Mouse (Mus musculus) thymus, adult 2 months (tissue): Measurements from ENCODE around the gene Sbsn. TPM values are rescaled to one million over a fixed set of nuclear protein-coding genes. Genes with fewer than 3 reads are reported as not detected.

ENCODE experiments used
- DNase-seq: peaks from one replicate; pipeline ENCODE4 v3.0.0; 2021
- H3K27ac ChIP-seq: fragments of 200-500 bp; 2 replicates; pipeline ENCODE4 v1.5.1; 2012; ENCODE audit warnings: low read length, control low read depth; ENCODE audit not compliant: control insufficient read depth, insufficient read depth
- H3K27me3 ChIP-seq: fragments of 200-500 bp; 2 replicates; pipeline ENCODE4 v1.6.1; 2012; ENCODE audit warnings: mild to moderate bottlenecking, low read length, moderate library complexity, mixed read lengths; ENCODE audit not compliant: control insufficient read depth, insufficient read depth
- H3K36me3 ChIP-seq: fragments of 200-500 bp; 2 replicates; pipeline ENCODE4 v1.6.1; 2012; ENCODE audit warnings: mild to moderate bottlenecking, low read length, moderate library complexity; ENCODE audit not compliant: control insufficient read depth, insufficient read depth
- H3K4me1 ChIP-seq: fragments of 200-500 bp; replicated peaks from 2 replicates; pipeline ENCODE4 v1.6.1; 2012; ENCODE audit warnings: low read length; ENCODE audit not compliant: control insufficient read depth, insufficient read depth
- H3K4me3 ChIP-seq: fragments of 200-500 bp; 2 replicates; pipeline ENCODE4 v1.5.1; 2012; ENCODE audit warnings: mild to moderate bottlenecking, low read length, control low read depth, moderate library complexity; ENCODE audit not compliant: control insufficient read depth, insufficient read depth
- CTCF ChIP-seq: fragments of 200-500 bp; IDR thresholded peaks from 2 replicates; pipeline ENCODE4 v1.5.1; 2012; ENCODE audit warnings: mild to moderate bottlenecking, control low read depth, low read length, moderate library complexity, borderline replicate concordance; ENCODE audit not compliant: control insufficient read depth, poor library complexity, insufficient read depth; ENCODE audit errors: extremely low read depth
- POLR2A ChIP-seq: fragments of 200-500 bp; IDR thresholded peaks from 2 replicates; pipeline ENCODE4 v1.6.1; 2012; ENCODE audit warnings: mild to moderate bottlenecking, low read length, control low read depth, moderate library complexity; ENCODE audit not compliant: control insufficient read depth, poor library complexity, insufficient read depth; ENCODE audit errors: extremely low read depth
- whole genome bisulfite sequencing: fragments of 180-500 bp; shearing (Covaris S2); methylation state at CpG from one replicate; pipeline ENCODE4 v1.1.7; 2018; 5-methylcytosine and 5-hydroxymethylcytosine counted together
- polyA plus RNA-seq: library from polyadenylated mRNA; depleted of rRNA; stranded (reverse); fragments of >200 nt; gene quantifications from 2 replicates; pipeline ENCODE4 v1.2.3, GENCODE M21; 2012

Sbsn gene
- polyA plus RNA-seq, 1 experiment = 3.4 TPM

DNA sequence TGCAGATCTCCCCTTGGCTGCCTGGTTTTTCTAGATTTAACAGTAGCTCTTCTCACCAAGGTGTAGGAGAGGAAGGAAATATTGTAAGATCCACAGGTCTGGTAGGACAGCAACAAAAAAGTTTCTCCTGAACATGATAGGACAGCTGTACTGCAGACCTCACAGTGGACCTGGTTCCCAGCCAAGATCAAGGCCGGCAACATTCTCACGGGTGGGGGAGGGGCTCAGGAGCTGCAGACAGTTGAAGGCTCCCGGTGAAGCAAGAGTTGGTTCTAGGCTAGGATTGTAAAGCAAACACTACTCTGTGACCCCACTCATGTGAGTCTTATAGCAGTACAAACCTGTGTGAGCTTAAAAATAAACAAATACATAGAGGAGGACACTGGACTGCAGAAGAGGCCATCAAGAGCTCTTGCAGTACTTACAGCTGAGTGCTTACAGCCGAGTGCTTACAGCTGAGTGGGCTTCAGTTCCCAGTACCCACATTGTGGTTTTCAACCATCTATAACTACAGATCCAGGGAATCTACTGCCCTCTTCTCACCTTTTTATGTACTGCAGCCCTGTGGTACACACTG lies 7.2 kb upstream of the Sbsn start:
- H3K4me1 ChIP-seq = no peaks in the 10 kb centered on the region
- no peaks in the 10 kb centered on the region for H3K27me3 ChIP-seq
- H3K36me3 ChIP-seq = no peaks in the 10 kb centered on the region
- no peak overlapping the region for H3K4me3 ChIP-seq
- DNase-seq = no peak
- no peak overlapping the region for H3K27ac ChIP-seq
- TF ChIP-seq POLR2A = no peak
- TF ChIP-seq CTCF = no peak
- 52% methylated on average over 4 of the region's 4 CpGs for WGBS

DNA sequence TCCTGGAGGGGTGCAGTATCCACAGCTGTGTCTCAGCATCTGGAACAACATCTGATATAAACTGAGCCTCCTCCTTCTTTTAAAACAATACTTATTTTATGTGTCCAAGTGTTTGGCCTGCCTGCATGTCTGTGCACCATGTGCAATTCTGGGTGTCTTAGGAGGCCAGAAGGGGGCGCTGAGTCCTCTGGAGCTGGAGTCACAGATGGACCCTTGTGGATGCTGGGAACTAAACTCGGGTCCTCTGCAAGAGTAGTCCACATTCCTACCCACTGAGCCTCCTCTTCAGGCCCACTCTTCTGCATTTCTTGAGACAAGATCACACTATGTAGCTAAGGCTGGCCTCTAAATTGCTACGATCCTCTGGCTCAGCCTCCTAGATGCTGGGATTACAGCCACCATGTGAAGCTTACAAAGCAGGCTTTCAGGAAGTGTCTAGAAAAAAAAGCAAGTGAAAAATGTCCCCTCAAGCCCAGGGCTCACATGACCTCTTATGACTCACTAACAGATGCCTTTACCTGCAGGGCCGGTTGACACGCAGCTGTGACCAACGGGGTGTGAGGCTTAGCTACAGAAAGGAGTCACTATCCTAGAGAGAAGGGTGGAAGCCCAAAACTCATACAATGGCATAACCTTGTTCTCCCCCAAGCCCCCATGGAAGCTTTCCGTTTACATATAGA lies 3.6 kb upstream of the Sbsn start:
- no peak for DNase-seq
- H3K27ac ChIP-seq = no peak overlapping the region
- TF ChIP-seq POLR2A = no peak
- TF ChIP-seq CTCF = no peak
- no peak overlapping the region for H3K4me3 ChIP-seq
- H3K36me3 ChIP-seq = no peaks in the 10 kb centered on the region
- H3K4me1 ChIP-seq = no peaks in the 10 kb centered on the region
- 92% methylated on average over 7 of the region's 7 CpGs for WGBS
- no peaks in the 10 kb centered on the region for H3K27me3 ChIP-seq

DNA sequence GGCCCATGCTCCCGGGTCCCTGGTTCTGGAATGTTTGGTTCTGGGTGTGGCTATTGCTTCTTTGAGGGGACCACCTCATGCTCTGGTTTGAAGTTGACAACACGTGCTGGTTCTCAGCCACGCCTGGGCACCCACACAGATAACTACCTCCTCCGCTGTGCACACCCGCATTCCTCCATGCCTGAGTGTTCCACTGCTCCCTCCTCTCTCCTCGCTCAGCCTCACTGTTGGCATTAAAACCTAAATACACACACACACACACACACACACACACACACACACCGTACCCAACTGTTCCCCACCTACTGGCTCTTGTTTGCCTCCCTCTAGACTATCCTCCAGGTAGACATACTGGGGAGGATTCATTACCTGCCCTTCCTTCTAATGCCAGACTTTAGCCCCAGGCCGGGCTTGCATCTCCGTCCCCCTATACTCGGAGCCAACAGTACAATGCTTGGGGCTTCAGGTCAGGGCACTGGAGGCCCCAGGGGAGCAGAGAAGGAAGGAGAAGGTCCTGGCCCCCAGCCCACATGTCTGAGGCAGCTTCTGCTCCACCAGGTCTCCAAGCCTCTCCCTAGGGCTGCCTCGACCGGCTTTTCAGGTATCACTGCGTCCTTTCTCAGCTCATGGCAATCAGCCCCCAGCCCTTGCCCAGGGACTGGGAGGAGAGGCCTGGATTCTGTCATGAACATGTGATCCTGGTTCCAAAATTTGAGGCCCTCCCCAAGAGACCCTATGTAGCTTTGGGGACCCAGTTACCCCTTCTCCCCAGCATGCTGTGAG lies 1.3 kb upstream of the Sbsn start:
- 98% methylated on average over 13 of the region's 13 CpGs for WGBS
- Histone ChIP-seq H3K36me3 (no peaks in the 10 kb centered on the region), H3K4me1 (no peaks in the 10 kb centered on the region), H3K4me3 (no peak overlapping the region), H3K27ac (no peak overlapping the region), H3K27me3 (no peaks in the 10 kb centered on the region)
- DNase-seq = no peak
- TF ChIP-seq POLR2A (no peak), CTCF (no peak)

DNA sequence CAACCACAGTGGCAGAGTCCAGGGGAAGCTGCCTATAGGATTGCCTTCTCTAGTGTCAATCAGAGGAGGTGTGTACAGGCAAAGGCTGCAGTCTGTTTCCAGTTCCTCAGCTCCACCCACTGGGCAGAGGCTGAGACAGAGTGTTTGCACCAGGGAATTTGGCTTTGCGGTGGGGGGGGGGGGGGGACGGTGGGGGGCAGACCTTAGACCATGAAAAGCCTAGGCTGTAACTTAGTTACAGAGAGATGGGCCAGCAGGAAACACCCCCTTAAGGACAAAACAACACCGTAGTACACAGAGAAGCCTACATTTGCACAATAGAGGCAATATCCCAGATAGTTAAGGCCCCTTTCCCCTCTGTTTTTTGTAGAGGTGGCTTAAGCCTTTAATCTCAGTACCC lies 5.7 kb downstream of the Sbsn start:
- TF ChIP-seq CTCF (no peak), POLR2A (no peak)
- Histone ChIP-seq H3K27ac (no peak overlapping the region), H3K36me3 (no peaks in the 10 kb centered on the region), H3K4me1 (no peaks in the 10 kb centered on the region), H3K27me3 (no peaks in the 10 kb centered on the region), H3K4me3 (no peak overlapping the region)
- WGBS = 85% methylated on average over 3 of the region's 3 CpGs
- no peak for DNase-seq

DNA sequence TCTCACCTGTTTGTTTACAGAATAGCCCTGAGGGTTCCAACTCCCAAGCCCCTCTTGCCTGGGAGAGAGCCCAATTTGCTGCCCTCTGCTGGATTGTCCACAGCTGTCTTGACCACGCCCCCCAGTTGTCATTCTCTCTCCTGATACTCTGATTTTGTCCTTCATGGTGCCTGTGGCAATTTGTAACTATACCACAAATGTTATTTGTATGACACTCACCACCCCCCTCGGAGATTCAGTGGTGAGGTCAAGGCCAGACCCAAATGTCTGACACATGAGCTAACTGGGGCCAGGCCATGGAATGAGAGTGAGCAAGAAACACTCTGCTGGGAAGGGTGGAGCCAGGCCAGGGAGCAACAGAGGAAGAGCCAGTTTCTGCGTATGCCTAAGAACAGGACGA lies 7.6 kb downstream of the Sbsn start:
- H3K4me1 ChIP-seq = no peaks in the 10 kb centered on the region
- no peak overlapping the region for H3K27ac ChIP-seq
- H3K27me3 ChIP-seq = no peaks in the 10 kb centered on the region
- TF ChIP-seq CTCF (no peak), POLR2A (no peak)
- H3K4me3 ChIP-seq = no peak overlapping the region
- DNase-seq = peak; percentile 24
- WGBS = 86% methylated on average over 4 of the region's 4 CpGs
- no peaks in the 10 kb centered on the region for H3K36me3 ChIP-seq

DNA sequence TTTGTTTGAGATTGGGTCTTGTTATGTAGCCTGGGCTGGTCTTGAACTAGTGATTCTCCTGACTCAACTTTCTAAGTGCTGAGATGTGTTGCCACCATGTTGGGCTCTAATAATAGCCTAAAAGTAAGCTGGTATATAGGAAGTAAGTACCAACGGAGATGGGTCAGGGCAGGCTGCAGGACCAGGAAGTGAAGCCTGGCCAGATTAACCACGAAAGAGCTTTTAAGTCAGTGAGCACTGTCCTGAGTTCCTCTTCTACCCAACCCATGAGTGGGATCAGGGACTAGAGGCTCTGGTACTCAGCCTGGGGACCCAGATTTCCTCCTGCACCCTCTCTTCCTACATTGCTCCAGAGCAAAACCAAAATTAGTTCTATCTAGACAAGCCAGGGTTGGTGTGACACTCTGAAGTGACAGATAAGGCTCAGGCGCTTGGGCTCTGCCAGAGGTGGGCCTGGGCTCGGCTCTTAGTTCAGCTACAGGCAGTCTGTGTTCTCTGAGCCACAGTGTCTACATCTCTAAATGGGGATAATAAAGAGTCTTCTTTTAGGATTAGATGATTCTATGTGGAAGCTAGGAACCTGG lies 10.6 kb downstream of the Sbsn start:
- 31% methylated on average over 4 of the region's 4 CpGs for WGBS

More for the DNA sequence above, 10.6 kb downstream of the Sbsn start:
- H3K36me3 ChIP-seq = no peaks in the 10 kb centered on the region
- no peak overlapping the region for H3K27ac ChIP-seq
- no peaks in the 10 kb centered on the region for H3K27me3 ChIP-seq
- TF ChIP-seq POLR2A = no peak
- no peak for TF ChIP-seq CTCF
- no peaks in the 10 kb centered on the region for H3K4me1 ChIP-seq
- no peak overlapping the region for H3K4me3 ChIP-seq
- DNase-seq = no peak
